Mouse (Mus musculus): ENCODE measurements around the gene Sarm1. TPM values are rescaled to one million over a fixed set of nuclear protein-coding genes. Genes with fewer than 3 reads are reported as not detected.

The Sarm1 gene
- polyA plus RNA-seq, 1 experiment from 2014 or later, result 2.8 TPM

GRCm38 (mm10) chr11:78434052-78434451 lies 63.5 kb downstream of the Sarm1 start:
- Histone ChIP-seq H3K36me3 (no peaks in the 10 kb centered on the region), H3K4me1 (replicated peaks) (peaks cover 11% of the 10 kb centered on the region), H3K9me3 (no peaks in the 10 kb centered on the region), H3K27me3 (no peaks in the 10 kb centered on the region), H3K9ac (replicated peaks) (no peak overlapping the region), H3K27ac (no peak overlapping the region), H3K4me2 (no peak overlapping the region), H3K4me3 (replicated peaks) (no peak overlapping the region)
- WGBS, result 43% methylated on average over 4 of the region's 4 CpGs
- ATAC-seq (ENCODE audit: insufficient number of reproducible peaks, insufficient read depth, low FRiP score, low TSS enrichment, low read depth), result no peak

GRCm38 (mm10) chr11:78431176-78431575 lies 66.4 kb downstream of the Sarm1 start:
- WGBS, result 92% methylated on average over 10 of the region's 10 CpGs
- ATAC-seq (ENCODE audit: insufficient number of reproducible peaks, insufficient read depth, low FRiP score, low TSS enrichment, low read depth), result no peak

GRCm38 (mm10) chr11:78430195-78430878 lies 67.2 kb downstream of the Sarm1 start:
- ATAC-seq (ENCODE audit: insufficient number of reproducible peaks, insufficient read depth, low FRiP score, low TSS enrichment, low read depth), result no peak
- no peaks in the 10 kb centered on the region for H3K36me3 ChIP-seq
- no peak overlapping the region for H3K9ac ChIP-seq (replicated peaks)
- peaks cover under 1% of the 10 kb centered on the region for H3K4me1 ChIP-seq (replicated peaks)
- WGBS, result 44% methylated on average over 11 of the region's 11 CpGs
- H3K9me3 ChIP-seq, result no peaks in the 10 kb centered on the region
- H3K27ac ChIP-seq, result no peak overlapping the region
- no peak overlapping the region for H3K4me2 ChIP-seq
- H3K27me3 ChIP-seq, result no peaks in the 10 kb centered on the region; the same call in 1 of the 2 replicates
- H3K4me3 ChIP-seq (replicated peaks), result no peak overlapping the region

More at GRCm38 (mm10) chr11:78431176-78431575, 66.4 kb downstream of the Sarm1 start:
- Histone ChIP-seq H3K9ac (replicated peaks) (no peak overlapping the region), H3K27ac (no peak overlapping the region), H3K4me2 (no peak overlapping the region), H3K36me3 (no peaks in the 10 kb centered on the region), H3K4me3 (replicated peaks) (no peak overlapping the region), H3K4me1 (replicated peaks) (peaks cover 9% of the 10 kb centered on the region), H3K9me3 (no peaks in the 10 kb centered on the region), H3K27me3 (no peaks in the 10 kb centered on the region; the same call in 1 of the 2 replicates)

GRCm38 (mm10) chr11:78428309-78428708 lies 69.2 kb downstream of the Sarm1 start:
- no peak overlapping the region for H3K4me3 ChIP-seq (replicated peaks)
- H3K9me3 ChIP-seq, result no peaks in the 10 kb centered on the region
- ATAC-seq (ENCODE audit: insufficient number of reproducible peaks, insufficient read depth, low FRiP score, low TSS enrichment, low read depth), result no peak
- H3K27ac ChIP-seq, result no peak overlapping the region
- no peaks in the 10 kb centered on the region for H3K36me3 ChIP-seq
- no peak overlapping the region for H3K9ac ChIP-seq (replicated peaks)
- WGBS, result 78% methylated on average over 5 of the region's 5 CpGs
- no peaks in the 10 kb centered on the region; the same call in 1 of the 2 replicates for H3K27me3 ChIP-seq
- H3K4me1 ChIP-seq (replicated peaks), result no peaks in the 10 kb centered on the region
- H3K4me2 ChIP-seq, result no peak overlapping the region

GRCm38 (mm10) chr11:78427655-78428054 lies 69.9 kb downstream of the Sarm1 start:
- Histone ChIP-seq H3K36me3 (no peaks in the 10 kb centered on the region), H3K4me3 (replicated peaks) (no peak overlapping the region), H3K4me1 (replicated peaks) (no peaks in the 10 kb centered on the region), H3K27me3 (peaks cover 5% of the 10 kb centered on the region), H3K4me2 (no peak overlapping the region), H3K27ac (no peak overlapping the region), H3K9me3 (no peaks in the 10 kb centered on the region), H3K9ac (replicated peaks) (no peak overlapping the region)
- 96% methylated on average over 6 of the region's 6 CpGs for WGBS
- no peak for ATAC-seq (ENCODE audit: insufficient number of reproducible peaks, insufficient read depth, low FRiP score, low TSS enrichment, low read depth)

GRCm38 (mm10) chr11:78425572-78425971 lies 72.0 kb downstream of the Sarm1 start:
- H3K4me1 ChIP-seq (replicated peaks), result 0 out of 2 replicates have a peak, but pooled peaks cover 7% of the 10 kb centered on the region
- no peaks in the 10 kb centered on the region for H3K36me3 ChIP-seq
- H3K4me2 ChIP-seq, result no peak overlapping the region
- 92% methylated on average over 1 of the region's 1 CpGs for WGBS
- no peak overlapping the region for H3K4me3 ChIP-seq (replicated peaks)
- no peaks in the 10 kb centered on the region for H3K9me3 ChIP-seq
- no peak for ATAC-seq (ENCODE audit: insufficient number of reproducible peaks, insufficient read depth, low FRiP score, low TSS enrichment, low read depth)
- H3K27ac ChIP-seq, result no peak overlapping the region
- H3K27me3 ChIP-seq, result peaks cover 23% of the 10 kb centered on the region
- no peak overlapping the region for H3K9ac ChIP-seq (replicated peaks)

GRCm38 (mm10) chr11:78424352-78424751 lies 73.2 kb downstream of the Sarm1 start:
- H3K9ac ChIP-seq (replicated peaks), result no peak overlapping the region
- no peak for ATAC-seq (ENCODE audit: insufficient number of reproducible peaks, insufficient read depth, low FRiP score, low TSS enrichment, low read depth)
- H3K4me3 ChIP-seq (replicated peaks), result no peak overlapping the region
- WGBS, result 64% methylated on average over 2 of the region's 2 CpGs
- H3K36me3 ChIP-seq, result no peaks in the 10 kb centered on the region
- no peak overlapping the region for H3K27ac ChIP-seq
- H3K4me2 ChIP-seq, result no peak overlapping the region
- peaks cover 27% of the 10 kb centered on the region for H3K27me3 ChIP-seq
- no peaks in the 10 kb centered on the region for H3K9me3 ChIP-seq
- H3K4me1 ChIP-seq (replicated peaks), result 0 out of 2 replicates have a peak, but pooled peaks cover 7% of the 10 kb centered on the region

Other genes starting within 250 kb of the Sarm1 start
- 79.1 and 81.8 TPM in 2 replicates for gene 2610507B11Rik, start 236.0 kb downstream of the Sarm1 start, polyA plus RNA-seq (2016; fragmentation: Nextera tagmentation; extraction: Ambion mirVana)
- gene BC030499, start 206.9 kb downstream of the Sarm1 start, polyA plus RNA-seq (2016; fragmentation: Nextera tagmentation; extraction: Ambion mirVana), result 0.26 and 0.28 TPM in 2 replicates
- 55.3 and 63.6 TPM in 2 replicates for gene Spag5, start 196.2 kb downstream of the Sarm1 start, polyA plus RNA-seq (2016; fragmentation: Nextera tagmentation; extraction: Ambion mirVana)
- gene Aldoc, start 174.8 kb downstream of the Sarm1 start, polyA plus RNA-seq (2016; fragmentation: Nextera tagmentation; extraction: Ambion mirVana), result 4.0 and 5.0 TPM in 2 replicates
- gene Pigs, start 169.3 kb downstream of the Sarm1 start, polyA plus RNA-seq (2016; fragmentation: Nextera tagmentation; extraction: Ambion mirVana), result 68.8 and 72.5 TPM in 2 replicates
- gene Unc119, start 154.3 kb downstream of the Sarm1 start, polyA plus RNA-seq (2016; fragmentation: Nextera tagmentation; extraction: Ambion mirVana), result 94.8 and 96.3 TPM in 2 replicates
- gene Foxn1, start 111.2 kb downstream of the Sarm1 start, polyA plus RNA-seq (2016; fragmentation: Nextera tagmentation; extraction: Ambion mirVana), result not detected in 2 replicates
- gene Slc13a2, start 75.5 kb downstream of the Sarm1 start, polyA plus RNA-seq (2016; fragmentation: Nextera tagmentation; extraction: Ambion mirVana), result not detected in 2 replicates
- 15.0 and 17.1 TPM in 2 replicates for gene Slc46a1, start 32.1 kb downstream of the Sarm1 start, polyA plus RNA-seq (2016; fragmentation: Nextera tagmentation; extraction: Ambion mirVana)
- gene Vtn, start 1.3 kb upstream of the Sarm1 start, polyA plus RNA-seq (2016; fragmentation: Nextera tagmentation; extraction: Ambion mirVana), result 0.26 and 0.28 TPM in 2 replicates
- gene Sebox, start 5.7 kb upstream of the Sarm1 start, polyA plus RNA-seq (2016; fragmentation: Nextera tagmentation; extraction: Ambion mirVana), result not detected in 2 replicates
- gene Tmem199, start 14.4 kb upstream of the Sarm1 start, polyA plus RNA-seq (2016; fragmentation: Nextera tagmentation; extraction: Ambion mirVana), result 51.9 and 56.1 TPM in 2 replicates
- 176 and 180 TPM in 2 replicates for gene Poldip2, start 14.4 kb upstream of the Sarm1 start, polyA plus RNA-seq (2016; fragmentation: Nextera tagmentation; extraction: Ambion mirVana)
- gene Tnfaip1, start 38.6 kb upstream of the Sarm1 start, polyA plus RNA-seq (2016; fragmentation: Nextera tagmentation; extraction: Ambion mirVana), result 70.4 and 72.5 TPM in 2 replicates
- gene Ift20, start 38.6 kb upstream of the Sarm1 start, polyA plus RNA-seq (2016; fragmentation: Nextera tagmentation; extraction: Ambion mirVana), result 129 and 132 TPM in 2 replicates
- gene Tmem97, start 53.0 kb upstream of the Sarm1 start, polyA plus RNA-seq (2016; fragmentation: Nextera tagmentation; extraction: Ambion mirVana), result 63.3 and 63.9 TPM in 2 replicates
- 10.8 and 11.6 TPM in 2 replicates for gene Nlk, start 199.6 kb upstream of the Sarm1 start, polyA plus RNA-seq (2016; fragmentation: Nextera tagmentation; extraction: Ambion mirVana)

Measured in limb, embryonic 12.5 days (tissue).